Comparison of ENCODE assay signal across 17 mouse cellular contexts in genomic region chr7:89967235-89967634, GRCm38 (mm10).
"Had no signal": no experiment of that assay in that cellular context is flagged by ENCODE, and none has a peak within 500 bp of the region (broad histone marks: within the 10 kb centered on the region; RNA-seq: fewer than 3 reads in every experiment).

No protein-coding gene starts in this region.

- DNase-seq: gastrocnemius, adult 2 months; gastrocnemius, postnatal 10 days; gastrocnemius, postnatal 25 days; heart, adult 18-20 months; heart, postnatal 14 days; heart, postnatal 36 days; kidney, adult 18-20 months; kidney, adult 8-10 months; kidney, postnatal 14 days; kidney, postnatal 36 days; layer of hippocampus, adult 9-11 months; layer of hippocampus, postnatal 36 days; left cerebral cortex, postnatal 4 days had no signal

- ATAC-seq: inflammation-experienced regulatory T-cells, adult 6 months; intestine, embryonic 15.5 days; intestine, postnatal 0 days; liver, embryonic 12.5 days had no signal
